Mouse (Mus musculus) MEL-GATA-1-ER (cell line): ENCODE results near the gene Bnc1.

ENCODE experiments used
- DNase-seq: peaks from one replicate; pipeline ENCODE4 v3.0.0-alpha.2; 2012; ENCODE audit warnings: low read depth; ENCODE audit errors: extremely low read depth

The Bnc1 gene

GRCm38 (mm10) chr7:81992131-81993061 lies at the start of gene Bnc1:
Gene Bnc1, minus strand, starts transcription at chr7:81992292.
- DNase-seq, result no peak

DNA sequence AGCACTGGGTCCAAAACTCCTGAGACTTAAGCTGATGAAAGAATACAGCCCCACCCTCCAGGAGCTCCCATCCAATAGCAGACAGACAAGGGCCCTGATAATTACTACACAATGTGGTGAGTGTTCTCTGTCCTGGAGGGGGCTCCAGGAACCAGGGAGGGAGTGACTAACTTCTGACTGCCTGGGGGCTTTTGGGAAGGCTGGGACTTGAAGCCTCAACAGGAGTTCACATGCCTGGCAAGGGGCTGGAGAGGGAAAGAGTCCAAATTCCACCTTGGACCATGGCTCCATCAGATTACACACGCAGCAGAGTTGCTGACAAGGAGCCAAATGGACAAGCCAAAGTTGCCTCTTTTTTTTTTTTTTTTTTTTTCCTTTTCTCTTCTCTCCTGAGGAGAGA lies 41.3 kb upstream of the Bnc1 start:
- no peak for DNase-seq

DNA sequence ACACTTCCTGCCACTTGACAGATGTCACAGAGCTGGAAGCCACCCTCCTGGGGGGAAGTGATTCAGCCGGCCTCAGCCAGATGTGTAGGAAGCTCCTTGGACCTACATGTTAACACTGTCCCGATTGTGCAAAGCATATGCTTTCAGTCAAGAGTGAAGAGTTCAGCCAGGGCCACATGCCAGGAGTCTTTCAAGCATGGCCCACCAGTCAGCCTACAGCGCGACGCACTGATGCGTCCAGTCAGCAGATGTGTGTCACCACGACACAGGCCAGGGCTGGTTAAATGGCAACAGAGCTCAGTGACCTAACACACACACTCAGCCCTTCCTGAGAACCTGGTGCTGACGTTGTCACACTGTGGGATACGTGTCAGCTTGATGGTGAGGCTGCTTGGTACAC lies 37.6 kb upstream of the Bnc1 start:
- DNase-seq, result no peak

- DNase-seq, result no peak
Measured at GRCm38 (mm10) chr7:82025802-82026201, 33.7 kb upstream of the Bnc1 start.

GRCm38 (mm10) chr7:82023676-82024075 lies 31.6 kb upstream of the Bnc1 start:
- DNase-seq, result no peak

- no peak for DNase-seq
Measured at GRCm38 (mm10) chr7:82022404-82022803, 30.3 kb upstream of the Bnc1 start.

GRCm38 (mm10) chr7:82018031-82018430 lies 25.9 kb upstream of the Bnc1 start:
- DNase-seq, result no peak

DNA sequence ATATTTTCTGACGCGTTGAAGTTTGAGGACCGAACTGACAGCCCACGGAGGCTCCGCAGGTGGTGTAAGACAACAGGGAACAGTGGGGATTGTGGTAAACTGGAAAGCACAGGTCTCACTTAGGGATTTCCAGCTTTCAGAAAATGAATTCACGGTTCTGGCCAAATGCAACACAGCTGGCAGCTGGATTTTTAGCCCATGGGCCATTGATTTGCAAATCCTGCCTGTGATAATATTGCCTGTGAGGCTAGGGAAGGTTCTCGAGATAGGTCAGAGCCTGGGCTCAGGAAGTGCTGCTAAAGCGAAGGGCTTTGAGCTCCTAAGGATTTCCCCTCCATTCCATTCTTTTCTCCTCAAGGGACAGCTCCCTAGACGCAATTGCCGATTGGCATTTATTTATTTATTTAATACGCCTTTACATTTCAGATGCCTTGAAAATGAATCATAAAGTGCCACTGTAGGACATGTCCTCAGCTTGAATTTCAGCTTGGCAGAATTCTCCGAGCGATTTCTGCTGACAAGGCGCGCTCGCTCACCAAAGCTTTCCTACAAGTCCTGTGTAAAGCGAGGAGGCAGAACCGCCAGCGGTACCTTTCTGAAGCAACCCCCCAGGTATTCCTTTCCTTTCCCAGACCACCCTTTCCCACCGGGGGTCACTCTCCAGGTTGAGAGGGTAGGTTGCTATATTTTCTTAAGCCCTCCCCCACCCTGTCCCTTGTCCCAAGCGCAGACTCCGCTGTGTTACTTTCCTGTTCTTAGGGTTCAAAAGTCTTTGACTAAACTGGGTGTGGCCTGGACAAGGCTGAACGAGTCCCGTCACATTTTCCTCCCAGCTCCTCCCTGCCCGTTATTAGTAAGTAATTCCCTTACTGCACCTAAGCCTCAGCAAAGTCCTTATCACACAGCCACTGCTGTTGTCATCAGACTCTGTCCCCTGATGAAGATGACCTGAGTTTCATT lies 24.9 kb upstream of the Bnc1 start:
- DNase-seq, result no peak

GRCm38 (mm10) chr7:82012472-82012871 lies 20.4 kb upstream of the Bnc1 start:
- DNase-seq, result no peak

GRCm38 (mm10) chr7:82011534-82012401 lies 19.7 kb upstream of the Bnc1 start:
- no peak for DNase-seq

GRCm38 (mm10) chr7:82007151-82007550 lies 15.1 kb upstream of the Bnc1 start:
- DNase-seq, result no peak

GRCm38 (mm10) chr7:82004228-82004627 lies 12.1 kb upstream of the Bnc1 start:
- no peak for DNase-seq

DNA sequence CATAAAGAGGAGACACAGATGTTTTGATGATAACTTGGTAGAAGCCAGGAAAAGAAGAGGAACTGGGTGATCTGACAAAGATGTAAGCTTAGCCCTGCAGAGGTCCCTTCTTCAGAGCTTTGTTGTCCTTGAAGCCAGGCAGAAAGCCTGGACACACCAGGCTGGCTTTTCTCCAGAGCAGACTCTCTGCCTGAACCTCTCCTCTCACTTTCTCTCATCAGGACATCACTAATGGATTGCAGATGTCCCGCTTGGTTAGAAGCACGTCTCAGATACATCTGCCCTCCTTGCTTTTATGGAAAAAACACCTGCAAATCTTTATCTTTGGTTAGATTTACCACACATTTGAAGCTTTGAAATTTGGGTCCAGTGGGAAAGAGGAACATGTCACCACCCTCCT lies 7.7 kb upstream of the Bnc1 start:
- no peak for DNase-seq

DNA sequence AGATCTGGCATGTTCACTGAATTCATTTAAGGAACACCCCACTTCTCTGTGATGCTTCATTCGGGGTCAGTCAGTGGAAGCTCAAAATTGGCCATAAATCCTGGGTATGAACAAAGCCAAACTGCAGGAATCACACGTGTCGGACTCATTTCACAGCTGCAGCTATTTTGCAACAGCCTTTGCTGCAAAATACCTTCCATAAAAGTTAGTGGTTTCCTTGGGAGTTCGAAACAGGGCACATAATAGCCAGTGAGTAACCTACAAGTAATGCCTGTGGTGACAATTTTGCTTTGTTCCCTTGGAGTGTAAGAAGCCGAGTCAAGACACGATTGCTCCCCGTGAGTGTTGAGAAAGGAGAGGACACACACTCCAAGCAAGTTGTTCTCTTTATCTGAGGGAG lies 7.3 kb upstream of the Bnc1 start:
- no peak for DNase-seq

DNA sequence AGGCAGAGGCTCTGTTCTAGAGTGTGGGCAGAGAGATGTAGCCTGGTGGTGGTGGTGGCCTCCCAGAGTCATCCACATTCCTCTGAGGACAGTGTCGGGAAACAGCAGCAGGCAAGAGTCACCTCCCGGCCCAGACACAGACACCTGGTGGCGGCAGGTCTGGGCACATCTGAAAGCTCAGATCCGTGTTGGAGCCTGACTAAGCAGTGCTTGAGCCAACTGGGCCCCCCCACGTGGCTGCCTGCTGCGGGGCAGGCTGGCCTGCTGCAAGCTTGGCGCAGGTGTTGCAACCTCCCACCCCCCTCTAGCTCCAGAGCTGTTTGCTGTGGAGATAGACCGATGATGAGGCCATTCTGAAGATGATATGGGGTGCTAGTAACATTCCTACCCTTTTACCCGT lies 3.9 kb upstream of the Bnc1 start:
- no peak for DNase-seq

DNA sequence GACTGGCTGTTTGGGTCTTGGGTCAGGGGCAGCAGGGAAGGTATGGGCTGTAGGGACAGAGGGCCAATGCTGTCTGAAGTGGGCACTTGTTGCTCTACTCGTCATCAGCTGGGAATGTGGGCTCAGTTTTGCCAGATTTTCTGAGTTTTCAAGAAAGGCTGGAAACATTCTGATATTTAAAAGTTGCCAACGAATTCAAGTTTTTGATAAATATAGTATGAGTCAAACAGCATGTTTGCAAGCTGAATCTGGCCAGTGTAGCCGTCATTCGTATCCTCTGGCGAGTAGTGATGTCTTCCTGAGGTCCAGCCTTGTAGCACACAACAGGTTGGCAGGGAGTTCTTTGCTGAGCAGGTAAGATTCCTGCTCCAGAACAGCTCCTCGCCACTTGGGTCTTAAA lies 3.0 kb upstream of the Bnc1 start:
- DNase-seq, result no peak

DNA sequence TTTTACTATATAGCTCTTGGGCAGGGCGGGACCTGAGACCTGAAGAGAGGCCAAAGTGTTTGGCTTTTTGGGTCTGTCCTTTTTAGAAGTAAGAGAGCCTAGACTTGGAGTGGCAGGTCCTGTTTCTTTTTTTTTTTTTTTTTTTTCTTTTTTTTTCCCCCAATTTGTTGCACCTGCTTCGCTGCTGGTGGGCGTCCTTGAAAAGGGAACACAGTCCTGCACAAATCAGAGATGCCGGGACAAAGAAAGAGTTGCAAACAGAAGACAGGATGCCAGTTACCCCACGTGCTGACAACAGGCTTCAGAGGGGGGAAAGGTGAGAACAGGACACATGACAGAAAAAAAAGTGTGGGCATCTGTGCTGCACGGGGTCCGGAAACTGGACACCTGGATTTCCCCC lies 1.0 kb upstream of the Bnc1 start:
- no peak for DNase-seq

DNA sequence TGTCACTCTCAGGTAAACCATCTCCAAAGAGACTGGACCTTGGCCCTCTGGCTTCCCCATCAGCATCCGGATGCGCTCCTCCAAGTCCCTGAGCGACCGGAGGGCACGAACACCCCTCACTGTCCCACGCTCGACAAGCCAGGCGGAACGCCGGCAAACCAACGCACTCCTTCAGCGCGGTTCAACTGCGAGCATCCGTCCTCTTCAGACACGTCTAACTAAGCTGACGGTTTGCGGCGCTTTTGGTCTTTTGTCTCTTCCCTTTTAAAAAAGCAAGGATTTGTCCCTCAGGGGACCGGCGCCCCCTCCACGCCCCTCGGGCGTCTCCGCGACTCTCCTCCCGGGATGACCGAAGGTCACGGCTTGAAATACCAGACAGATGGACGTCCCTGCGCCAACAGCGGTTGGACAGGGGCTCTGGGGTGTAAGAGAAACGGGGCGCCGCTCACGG lies 456 bp downstream of the Bnc1 start:
- no peak for DNase-seq

GRCm38 (mm10) chr7:81991116-81991515 lies 976 bp downstream of the Bnc1 start:
- DNase-seq, result no peak

- no peak for DNase-seq
Measured at GRCm38 (mm10) chr7:81983651-81984050, 8.4 kb downstream of the Bnc1 start.

DNA sequence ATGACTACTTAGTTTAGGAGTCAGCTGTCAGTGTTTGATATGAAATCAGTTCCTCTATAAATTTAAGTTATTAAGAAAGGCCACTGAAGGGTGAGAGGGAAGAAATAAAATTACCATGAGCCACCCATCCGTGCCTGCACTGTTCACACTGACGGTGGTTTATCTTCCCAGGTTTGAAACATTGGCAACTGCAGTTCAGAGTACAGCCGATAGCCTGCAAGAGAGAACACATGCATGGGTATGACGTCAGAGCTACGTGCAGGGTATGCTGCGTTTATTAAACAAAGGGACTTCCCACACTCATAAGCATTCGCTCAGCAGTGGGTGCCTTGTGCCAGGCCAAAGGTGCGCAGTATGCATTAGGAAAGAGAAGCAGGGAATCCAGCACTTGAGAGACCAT lies 13.8 kb downstream of the Bnc1 start:
- DNase-seq, result no peak
